Mouse (Mus musculus) small intestine, adult 2 months (tissue): ENCODE data around the gene Gnl1. TPM values are rescaled to one million over a fixed set of nuclear protein-coding genes. Genes with fewer than 3 reads are reported as not detected.

Experiments
- H3K27ac ChIP-seq: fragments of 200-500 bp; 2 replicates; pipeline ENCODE4 v1.5.1; 2012; ENCODE audit warnings: low read depth, low read length, control low read depth, inconsistent platforms; ENCODE audit not compliant: insufficient read depth
- H3K27me3 ChIP-seq: fragments of 200-500 bp; 2 replicates; pipeline ENCODE4 v1.6.1; 2012; ENCODE audit warnings: mild to moderate bottlenecking, moderate library complexity, low read length, inconsistent platforms; ENCODE audit not compliant: control insufficient read depth, insufficient read depth
- H3K36me3 ChIP-seq: fragments of 200-500 bp; 2 replicates; pipeline ENCODE4 v1.6.1; 2012; ENCODE audit warnings: mild to moderate bottlenecking, low read length, control low read depth, inconsistent platforms; ENCODE audit not compliant: control insufficient read depth, insufficient read depth
- H3K4me1 ChIP-seq: fragments of 200-500 bp; 2 replicates; pipeline ENCODE4 v1.6.1; 2012; ENCODE audit warnings: low read length, inconsistent platforms, mixed read lengths; ENCODE audit not compliant: control insufficient read depth, insufficient read depth, insufficient read length
- H3K4me3 ChIP-seq: fragments of 200-500 bp; 2 replicates; pipeline ENCODE4 v1.5.1; 2012; ENCODE audit warnings: low read depth, mild to moderate bottlenecking, control low read depth, inconsistent platforms, low read length, moderate library complexity
- CTCF ChIP-seq: fragments of 200-500 bp; IDR thresholded peaks from 2 replicates; pipeline ENCODE4 v1.5.1; 2012; ENCODE audit warnings: low read depth, mild to moderate bottlenecking, control low read depth, inconsistent platforms, low read length, moderate library complexity, mixed read lengths; ENCODE audit not compliant: insufficient replicate concordance, insufficient read length; ENCODE audit errors: extremely low read depth
- POLR2A ChIP-seq: fragments of 200-500 bp; IDR thresholded peaks from 2 replicates; pipeline ENCODE4 v1.6.1; 2012; ENCODE audit warnings: low read depth, mild to moderate bottlenecking, control low read depth, inconsistent platforms, low read length, moderate library complexity
- WGBS: fragments of 180-500 bp; shearing (Covaris S2); methylation state at CpG from one replicate; pipeline ENCODE4 v1.1.7; 2018; 5-methylcytosine and 5-hydroxymethylcytosine counted together
- polyA plus RNA-seq: library from polyadenylated mRNA; depleted of rRNA; stranded (reverse); fragments of >200 nt; gene quantifications from 2 replicates; pipeline ENCODE4 v1.2.3, GENCODE M21; 2012

Gnl1 gene
- polyA plus RNA-seq, 1 experiment, result 24.7 TPM

DNA sequence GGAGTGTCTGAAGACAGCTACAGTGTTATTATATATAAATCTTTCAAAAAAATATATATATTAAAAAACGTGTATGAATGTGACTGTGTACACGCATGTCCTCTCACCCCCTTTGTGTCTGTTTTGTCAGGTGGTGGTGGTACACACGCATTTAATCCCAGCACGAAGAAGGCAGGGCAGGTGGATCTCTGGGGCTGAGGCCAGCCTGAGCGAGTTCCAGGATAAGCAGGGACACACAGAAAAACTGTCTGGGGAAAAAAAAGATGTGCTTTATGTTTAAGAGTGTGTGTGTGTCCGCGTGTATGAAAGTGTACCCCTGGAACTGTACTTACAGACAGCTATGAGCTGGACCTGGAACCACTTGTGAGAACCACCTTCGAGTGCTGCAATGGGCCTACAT, 25.0 kb upstream of the Gnl1 start:
- WGBS, result 75% methylated on average over 8 of the region's 8 CpGs
- H3K27me3 ChIP-seq, result no peaks in the 10 kb centered on the region
- no peak overlapping the region for H3K27ac ChIP-seq

DNA sequence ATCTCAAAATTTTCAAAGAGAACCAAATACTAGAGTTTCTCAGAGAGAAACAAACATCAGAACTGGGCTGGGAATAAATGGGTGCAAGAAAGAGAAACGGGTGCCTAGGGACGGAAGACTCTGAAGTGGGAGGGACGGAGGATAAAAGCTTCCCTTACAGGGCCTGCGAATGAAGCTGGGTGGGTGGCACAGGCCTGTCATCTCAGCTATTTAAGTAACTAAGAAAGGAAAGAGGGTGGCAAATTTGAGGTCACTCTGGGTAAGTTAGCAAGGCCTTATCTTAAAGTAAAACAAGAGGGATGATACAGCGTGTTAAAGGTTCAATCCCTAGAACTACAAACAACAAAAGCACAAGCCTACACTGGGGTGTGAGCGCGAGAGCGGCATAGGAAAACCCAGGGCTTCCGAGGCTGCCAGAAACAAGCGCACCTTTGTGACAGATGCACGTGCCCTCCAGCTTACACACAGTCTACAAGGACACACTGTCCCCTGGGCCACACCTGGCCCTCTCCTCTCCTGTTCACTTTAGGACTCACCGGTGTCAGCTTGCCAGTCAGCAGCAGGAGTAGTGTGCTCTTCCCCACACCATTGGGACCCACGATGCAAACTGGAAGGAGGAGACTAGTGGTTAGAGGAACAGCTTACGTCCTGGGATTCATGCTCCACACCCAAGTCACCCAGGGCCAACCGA, 21.0 kb upstream of the Gnl1 start:
- TF ChIP-seq POLR2A (no peak), CTCF (no peak)
- WGBS, result 95% methylated on average over 15 of the region's 15 CpGs
- H3K27me3 ChIP-seq, result no peaks in the 10 kb centered on the region
- no peak overlapping the region for H3K4me3 ChIP-seq
- H3K27ac ChIP-seq, result no peak overlapping the region
- peaks cover 75% of the 10 kb centered on the region for H3K36me3 ChIP-seq
- no peaks in the 10 kb centered on the region for H3K4me1 ChIP-seq

More for the DNA sequence above, 25.0 kb upstream of the Gnl1 start:
- Histone ChIP-seq H3K4me1 (no peaks in the 10 kb centered on the region), H3K36me3 (peaks cover 39% of the 10 kb centered on the region), H3K4me3 (no peak overlapping the region)
- TF ChIP-seq POLR2A, result no peak
- TF ChIP-seq CTCF, result no peak

DNA sequence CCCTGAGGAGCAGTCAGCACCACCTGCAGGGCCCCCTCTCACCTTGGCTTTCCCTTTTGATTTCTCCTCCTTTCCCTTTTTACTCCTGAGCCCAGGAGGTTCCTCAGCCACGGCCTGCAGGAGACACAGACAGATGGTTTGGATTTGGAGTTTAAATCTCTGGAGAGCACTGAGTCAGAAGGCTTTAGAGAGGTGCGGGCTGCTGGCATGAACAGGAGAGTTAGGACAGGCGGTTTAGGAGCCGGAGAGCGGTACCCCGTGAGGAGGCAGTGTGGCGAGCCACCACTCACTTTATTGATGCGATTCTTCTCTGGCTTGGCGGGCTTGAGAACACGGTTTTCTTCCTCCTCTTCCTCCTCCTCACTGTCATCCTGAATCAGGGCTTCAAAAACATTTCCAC, 16.4 kb upstream of the Gnl1 start:
- H3K27ac ChIP-seq, result no peak overlapping the region
- WGBS, result 90% methylated on average over 10 of the region's 10 CpGs
- H3K27me3 ChIP-seq, result no peaks in the 10 kb centered on the region
- H3K36me3 ChIP-seq, result peaks cover 64% of the 10 kb centered on the region
- peaks cover under 1% of the 10 kb centered on the region; the same call in 1 of the 2 replicates for H3K4me1 ChIP-seq
- TF ChIP-seq CTCF (no peak), POLR2A (no peak)
- no peak overlapping the region for H3K4me3 ChIP-seq

DNA sequence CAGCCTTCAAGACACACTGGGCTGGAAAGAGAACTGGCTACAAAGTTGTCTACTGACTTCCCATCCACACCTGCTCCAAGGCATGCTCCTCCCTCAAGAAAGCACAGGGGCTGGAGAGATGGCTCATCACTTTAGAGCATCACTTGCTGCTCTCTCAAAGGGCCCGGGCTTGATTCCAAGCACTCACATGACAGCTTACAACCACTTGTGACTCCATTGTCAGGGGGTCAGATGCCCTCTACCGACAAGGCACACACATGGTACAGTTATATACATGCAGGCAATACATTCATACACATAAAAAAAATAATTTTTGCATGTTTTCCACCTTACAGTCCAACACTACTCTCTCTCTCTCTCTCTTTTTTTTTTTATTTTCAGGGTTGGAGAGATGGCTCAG, 12.0 kb upstream of the Gnl1 start:
- peaks cover 10% of the 10 kb centered on the region; the same call in 1 of the 2 replicates for H3K4me1 ChIP-seq
- 85% methylated on average over 2 of the region's 2 CpGs for WGBS
- H3K4me3 ChIP-seq, result no peak overlapping the region
- TF ChIP-seq CTCF (no peak), POLR2A (no peak)
- H3K27me3 ChIP-seq, result no peaks in the 10 kb centered on the region
- no peak overlapping the region for H3K27ac ChIP-seq
- peaks cover 24% of the 10 kb centered on the region for H3K36me3 ChIP-seq

DNA sequence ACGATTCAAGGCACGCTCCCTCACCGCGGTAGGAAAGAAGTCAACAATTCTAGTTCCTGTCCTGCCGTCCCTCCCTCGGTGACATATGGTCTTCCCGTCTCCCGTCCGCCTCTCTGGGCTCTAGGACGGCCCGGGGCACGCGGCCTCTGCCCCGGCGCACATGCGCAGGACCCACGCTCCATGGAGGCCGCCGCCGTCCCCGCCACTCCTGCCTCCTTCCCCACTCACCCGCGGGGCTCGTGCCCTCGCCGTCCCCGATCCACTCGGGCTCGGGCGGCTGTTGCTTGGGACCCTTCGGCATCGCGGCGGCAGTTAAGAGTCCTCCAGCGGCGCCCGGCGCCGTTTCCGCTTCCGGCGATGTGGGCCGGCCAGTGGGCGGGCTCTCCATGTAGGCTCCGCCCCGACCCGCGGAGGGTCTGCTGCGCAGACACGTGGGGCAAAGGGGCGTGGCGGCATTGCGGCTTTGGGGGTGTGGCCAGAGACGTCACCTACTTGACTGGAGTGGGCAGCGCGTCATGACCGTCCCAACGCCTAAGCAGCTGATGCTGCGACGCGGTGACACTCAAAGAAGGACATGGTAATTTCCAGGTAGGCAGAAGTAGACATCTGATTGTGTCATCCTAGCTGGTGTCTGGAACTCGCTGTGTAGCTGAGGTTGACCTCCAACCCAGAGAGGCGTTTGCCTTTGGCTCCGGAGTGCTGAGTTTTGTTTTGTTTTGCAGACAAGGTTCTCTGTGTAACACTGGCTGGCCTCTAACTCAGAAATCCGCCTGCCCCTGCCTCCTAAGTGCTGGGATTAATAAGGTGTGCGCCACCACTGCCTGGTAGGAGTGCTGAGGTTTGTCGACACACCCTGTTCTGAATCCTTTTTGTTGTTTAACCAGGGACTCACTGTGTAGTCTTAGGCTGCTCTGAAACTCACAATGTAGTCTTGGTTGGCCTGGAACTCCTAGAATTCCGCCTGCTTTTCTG, 9.9 kb upstream of the Gnl1 start, which contains the start of gene Abcf1:
Gene Abcf1, minus strand, starts transcription at position 344 of the 972 bp plus-strand sequence.
- TF ChIP-seq CTCF (no peak), POLR2A (peak; percentile 65)
- Histone ChIP-seq H3K4me1 (peaks cover 10% of the 10 kb centered on the region; the same call in 1 of the 2 replicates), H3K4me3 (peak within 1 kb of the TSS; percentile 85), H3K27ac (peak within 1 kb of the TSS; percentile 87), H3K27me3 (no peaks in the 10 kb centered on the region), H3K36me3 (peaks cover 10% of the 10 kb centered on the region)
- WGBS, result under 1% methylated on average over 68 of the region's 68 CpGs

DNA sequence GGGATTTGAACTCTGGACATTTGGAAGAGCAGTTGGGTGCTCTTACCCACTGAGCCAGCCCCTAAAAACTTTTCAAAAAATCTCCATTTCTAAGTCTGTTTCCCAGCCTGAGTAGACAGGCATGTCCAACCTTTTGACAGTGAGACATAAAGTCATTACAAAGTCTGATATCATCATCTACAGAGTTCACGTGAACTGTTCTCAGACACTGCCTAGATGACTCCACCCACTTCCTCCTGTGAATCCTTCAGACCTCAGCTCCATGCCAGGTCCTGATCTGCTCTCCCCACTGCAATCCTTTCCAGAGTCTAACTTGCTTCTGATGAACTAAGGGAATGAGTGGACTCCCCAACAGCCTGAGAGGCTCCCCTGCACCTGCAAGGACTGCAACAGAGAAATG, 7.5 kb upstream of the Gnl1 start:
- TF ChIP-seq CTCF (no peak), POLR2A (no peak)
- H3K4me1 ChIP-seq, result peaks cover 10% of the 10 kb centered on the region; the same call in 1 of the 2 replicates
- WGBS, result 9% methylated on average over 1 of the region's 1 CpGs
- H3K27me3 ChIP-seq, result no peaks in the 10 kb centered on the region
- peaks cover 4% of the 10 kb centered on the region; the same call in 1 of the 2 replicates for H3K36me3 ChIP-seq
- no peak overlapping the region for H3K4me3 ChIP-seq
- H3K27ac ChIP-seq, result no peak overlapping the region
